Mouse (Mus musculus): Measurements from ENCODE around the gene Plxna2. TPM values are rescaled to one million over a fixed set of nuclear protein-coding genes. Genes with fewer than 3 reads are reported as not detected.

Plxna2 gene
- polyA plus RNA-seq, 1 experiment: 7.9 TPM

GRCm38 (mm10) chr1:194642302-194642787 lies 24.3 kb downstream of the Plxna2 start:
- H3K27me3 ChIP-seq (ENCODE audit: control insufficient read depth, insufficient read depth, low read length): no peaks in the 10 kb centered on the region
- H3K36me3 ChIP-seq (ENCODE audit: control insufficient read depth, insufficient read depth, low read length): no peaks in the 10 kb centered on the region
- no peak overlapping the region for H3K4me3 ChIP-seq (ENCODE audit: control insufficient read depth, low read depth, low read length)
- no peak for TF ChIP-seq POLR2A (IDR thresholded peaks at IDR 0.05; ENCODE audit: control insufficient read depth, low read depth, low read length)
- no peak for TF ChIP-seq CTCF (IDR thresholded peaks at IDR 0.05; ENCODE audit: control insufficient read depth, insufficient read depth, insufficient replicate concordance, low read depth, low read length)
- no peaks in the 10 kb centered on the region for H3K4me1 ChIP-seq (ENCODE audit: control insufficient read depth, insufficient read depth, low read length)
- H3K27ac ChIP-seq (ENCODE audit: control insufficient read depth, insufficient read depth, low read depth, low read length): no peak overlapping the region

- Histone ChIP-seq H3K4me1 (ENCODE audit: control insufficient read depth, insufficient read depth, low read length) (no peaks in the 10 kb centered on the region), H3K27me3 (ENCODE audit: control insufficient read depth, insufficient read depth, low read length) (no peaks in the 10 kb centered on the region), H3K4me3 (ENCODE audit: control insufficient read depth, low read depth, low read length) (no peak overlapping the region), H3K27ac (ENCODE audit: control insufficient read depth, insufficient read depth, low read depth, low read length) (no peak overlapping the region), H3K36me3 (ENCODE audit: control insufficient read depth, insufficient read depth, low read length) (no peaks in the 10 kb centered on the region)
- no peak for TF ChIP-seq CTCF (IDR thresholded peaks at IDR 0.05; ENCODE audit: control insufficient read depth, insufficient read depth, insufficient replicate concordance, low read depth, low read length)
- no peak for TF ChIP-seq POLR2A (IDR thresholded peaks at IDR 0.05; ENCODE audit: control insufficient read depth, low read depth, low read length)
Measured at GRCm38 (mm10) chr1:194643930-194644329, 25.9 kb downstream of the Plxna2 start.

GRCm38 (mm10) chr1:194645898-194646297 lies 27.9 kb downstream of the Plxna2 start:
- Histone ChIP-seq H3K36me3 (ENCODE audit: control insufficient read depth, insufficient read depth, low read length) (no peaks in the 10 kb centered on the region), H3K4me3 (ENCODE audit: control insufficient read depth, low read depth, low read length) (no peak overlapping the region), H3K27ac (ENCODE audit: control insufficient read depth, insufficient read depth, low read depth, low read length) (no peak overlapping the region), H3K27me3 (ENCODE audit: control insufficient read depth, insufficient read depth, low read length) (no peaks in the 10 kb centered on the region), H3K4me1 (ENCODE audit: control insufficient read depth, insufficient read depth, low read length) (no peaks in the 10 kb centered on the region)
- TF ChIP-seq POLR2A (IDR thresholded peaks at IDR 0.05; ENCODE audit: control insufficient read depth, low read depth, low read length) (no peak), CTCF (IDR thresholded peaks at IDR 0.05; ENCODE audit: control insufficient read depth, insufficient read depth, insufficient replicate concordance, low read depth, low read length) (no peak)

- H3K4me3 ChIP-seq (ENCODE audit: control insufficient read depth, low read depth, low read length): no peak overlapping the region; the same call in 1 of the 2 replicates
- no peaks in the 10 kb centered on the region for H3K4me1 ChIP-seq (ENCODE audit: control insufficient read depth, insufficient read depth, low read length)
- TF ChIP-seq CTCF (IDR thresholded peaks at IDR 0.05; ENCODE audit: control insufficient read depth, insufficient read depth, insufficient replicate concordance, low read depth, low read length) (no peak), POLR2A (IDR thresholded peaks at IDR 0.05; ENCODE audit: control insufficient read depth, low read depth, low read length) (no peak)
- H3K27me3 ChIP-seq (ENCODE audit: control insufficient read depth, insufficient read depth, low read length): no peaks in the 10 kb centered on the region
- no peaks in the 10 kb centered on the region for H3K36me3 ChIP-seq (ENCODE audit: control insufficient read depth, insufficient read depth, low read length)
- no peak overlapping the region for H3K27ac ChIP-seq (ENCODE audit: control insufficient read depth, insufficient read depth, low read depth, low read length)
Measured at GRCm38 (mm10) chr1:194650076-194650475, 32.1 kb downstream of the Plxna2 start.

- Histone ChIP-seq H3K27me3 (ENCODE audit: control insufficient read depth, insufficient read depth, low read length) (no peaks in the 10 kb centered on the region), H3K4me1 (ENCODE audit: control insufficient read depth, insufficient read depth, low read length) (no peaks in the 10 kb centered on the region), H3K36me3 (ENCODE audit: control insufficient read depth, insufficient read depth, low read length) (no peaks in the 10 kb centered on the region), H3K4me3 (ENCODE audit: control insufficient read depth, low read depth, low read length) (no peak overlapping the region; the same call in 1 of the 2 replicates), H3K27ac (ENCODE audit: control insufficient read depth, insufficient read depth, low read depth, low read length) (no peak overlapping the region)
- TF ChIP-seq POLR2A (IDR thresholded peaks at IDR 0.05; ENCODE audit: control insufficient read depth, low read depth, low read length) (no peak), CTCF (IDR thresholded peaks at IDR 0.05; ENCODE audit: control insufficient read depth, insufficient read depth, insufficient replicate concordance, low read depth, low read length) (no peak)
Measured at GRCm38 (mm10) chr1:194650566-194650965, 32.5 kb downstream of the Plxna2 start.

- Histone ChIP-seq H3K27me3 (ENCODE audit: control insufficient read depth, insufficient read depth, low read length) (no peaks in the 10 kb centered on the region), H3K4me1 (ENCODE audit: control insufficient read depth, insufficient read depth, low read length) (no peaks in the 10 kb centered on the region), H3K4me3 (ENCODE audit: control insufficient read depth, low read depth, low read length) (peak overlapping the region; percentile 22), H3K27ac (ENCODE audit: control insufficient read depth, insufficient read depth, low read depth, low read length) (peak overlapping the region; percentile 53), H3K36me3 (ENCODE audit: control insufficient read depth, insufficient read depth, low read length) (no peaks in the 10 kb centered on the region)
- no peak for TF ChIP-seq CTCF (IDR thresholded peaks at IDR 0.05; ENCODE audit: control insufficient read depth, insufficient read depth, insufficient replicate concordance, low read depth, low read length)
- TF ChIP-seq POLR2A (IDR thresholded peaks at IDR 0.05; ENCODE audit: control insufficient read depth, low read depth, low read length): no peak
Measured at GRCm38 (mm10) chr1:194651987-194652386, 34.0 kb downstream of the Plxna2 start.

GRCm38 (mm10) chr1:194658459-194659160 lies 40.6 kb downstream of the Plxna2 start:
- Histone ChIP-seq H3K4me1 (ENCODE audit: control insufficient read depth, insufficient read depth, low read length) (no peaks in the 10 kb centered on the region), H3K36me3 (ENCODE audit: control insufficient read depth, insufficient read depth, low read length) (no peaks in the 10 kb centered on the region), H3K4me3 (ENCODE audit: control insufficient read depth, low read depth, low read length) (no peak overlapping the region), H3K27ac (ENCODE audit: control insufficient read depth, insufficient read depth, low read depth, low read length) (no peak overlapping the region), H3K27me3 (ENCODE audit: control insufficient read depth, insufficient read depth, low read length) (no peaks in the 10 kb centered on the region)
- TF ChIP-seq POLR2A (IDR thresholded peaks at IDR 0.05; ENCODE audit: control insufficient read depth, low read depth, low read length) (no peak), CTCF (IDR thresholded peaks at IDR 0.05; ENCODE audit: control insufficient read depth, insufficient read depth, insufficient replicate concordance, low read depth, low read length) (no peak)

All from testis, adult 2 months (tissue).